Mouse (Mus musculus): ENCODE measurements around the gene Cdc34b. TPM values are rescaled to one million over a fixed set of nuclear protein-coding genes. Genes with fewer than 3 reads are reported as not detected.
"Not testable (repeated sequence)": the region's sequence is repeated elsewhere in the genome, so short reads cannot be mapped to it uniquely, and the experiment has no call there.

Gene Cdc34b
- total RNA-seq (2021): under 1 TPM in 1 of 2 experiments, not detected in 1; 0.58 TPM
- long read RNA-seq, experiment 1: 0 reads
- long read RNA-seq, experiment 2: 0 reads

DNA sequence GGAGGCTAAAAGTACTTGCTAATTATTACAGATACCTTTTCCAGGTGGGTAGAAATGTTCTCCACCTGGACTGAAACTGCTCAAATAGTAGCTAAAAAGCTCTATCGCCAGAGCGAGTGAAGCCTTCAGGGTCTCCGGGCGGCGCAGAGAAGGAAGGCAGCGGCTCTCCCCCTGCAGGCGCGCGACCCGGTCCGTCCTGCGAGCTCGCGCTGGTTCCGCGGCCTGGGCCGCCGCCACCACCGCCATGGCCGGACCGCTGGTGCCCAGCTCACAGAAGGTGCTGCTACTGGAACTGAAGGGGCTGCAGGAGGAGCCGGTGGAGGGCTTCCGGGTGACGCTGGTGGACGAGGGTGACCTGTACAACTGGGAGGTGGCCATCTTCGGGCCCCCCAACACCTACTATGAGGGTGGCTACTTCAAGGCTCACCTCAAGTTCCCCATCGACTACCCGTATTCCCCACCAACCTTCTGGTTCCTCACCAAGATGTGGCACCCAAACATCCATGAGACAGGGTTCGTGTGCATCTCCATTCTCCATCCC, at the start of gene Cdc34b:
Gene Cdc34b (plus strand): TSS at position 51 of the 541 bp plus-strand sequence.
- H3K4me3 ChIP-seq: no peak within 1 kb of the TSS
- H3K27ac ChIP-seq: no peak within 1 kb of the TSS
- intact Hi-C loops (cut with DNase I): no loop called here
- TF ChIP-seq CTCF (IDR thresholded peaks at IDR 0.05): no peak
- no peak for DNase-seq (ENCODE audit: extremely low spot score in 1 of 2, low spot score in 2 of 2)

DNA sequence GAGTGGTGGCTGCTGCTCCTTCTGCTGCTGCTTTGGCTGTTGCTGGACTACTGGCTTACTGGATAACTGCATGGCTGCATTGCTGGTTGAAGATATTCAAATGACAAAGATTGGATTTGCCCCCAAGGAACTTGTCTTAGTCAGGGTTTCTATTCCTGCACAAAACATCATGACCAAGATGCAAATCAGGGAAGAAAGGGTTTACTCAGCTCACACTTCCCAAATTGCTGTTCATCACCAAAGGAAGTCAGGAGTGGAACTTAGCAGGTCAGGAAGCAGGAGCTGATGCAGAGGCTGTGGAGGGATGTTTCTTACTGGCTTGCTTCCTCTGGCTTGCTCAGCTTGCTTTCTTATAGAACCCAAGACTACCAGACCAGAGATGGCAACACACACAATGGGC, 49.1 kb upstream of the Cdc34b start:
- H3K27ac ChIP-seq; DNase-seq (ENCODE audit: extremely low spot score in 1 of 2, low spot score in 2 of 2); intact Hi-C loops (cut with DNase I); H3K4me3 ChIP-seq: not testable (repeated sequence)

DNA sequence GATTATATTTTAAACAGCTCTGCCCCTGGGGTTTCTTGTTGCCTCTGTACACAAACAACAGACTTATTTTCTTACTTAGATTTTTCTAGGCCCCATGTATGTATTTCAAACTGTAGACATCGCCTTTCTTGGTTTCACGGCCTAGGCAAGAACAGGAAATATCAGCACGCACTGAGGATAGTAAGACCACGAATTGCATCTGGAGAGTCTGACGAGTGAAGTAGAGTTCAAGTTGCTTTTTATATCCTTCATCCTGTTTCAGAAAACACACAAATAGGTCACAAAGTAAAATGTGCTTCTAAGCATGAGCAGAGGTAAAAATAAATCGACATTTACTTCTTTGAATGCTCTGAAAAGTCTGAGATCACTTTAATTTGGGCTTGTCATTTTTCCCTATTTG, 46.1 kb upstream of the Cdc34b start:
- TF ChIP-seq CTCF (IDR thresholded peaks at IDR 0.05): no peak
- Histone ChIP-seq H3K27ac (no peak overlapping the region), H3K4me3 (no peak overlapping the region)
- DNase-seq (ENCODE audit: extremely low spot score in 1 of 2, low spot score in 2 of 2): no peak
- intact Hi-C loops (cut with DNase I): no loop called here

DNA sequence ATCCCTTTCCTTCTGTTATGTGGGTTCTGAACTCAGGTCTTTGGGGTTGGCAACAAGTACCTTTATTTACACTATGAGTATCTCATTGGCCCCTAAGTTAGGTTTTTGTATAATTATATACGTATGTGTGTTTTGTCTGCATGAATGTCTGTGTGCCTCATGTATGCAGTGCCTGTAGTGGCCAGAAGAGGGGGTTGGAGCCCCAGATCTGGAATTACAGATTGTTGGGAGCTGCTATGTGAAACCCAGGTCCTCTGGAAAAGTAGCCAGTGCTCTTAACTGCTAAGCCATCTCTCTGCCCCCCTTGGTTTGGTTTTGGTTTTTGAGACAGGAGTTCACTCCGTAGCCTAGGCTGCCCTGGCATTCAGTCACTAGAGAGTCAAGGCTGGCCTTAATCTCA, 44.4 kb upstream of the Cdc34b start:
- no peak for DNase-seq (ENCODE audit: extremely low spot score in 1 of 2, low spot score in 2 of 2)
- intact Hi-C loops (cut with DNase I): no loop called here
- TF ChIP-seq CTCF (IDR thresholded peaks at IDR 0.05): no peak; the same call in none of the 2 replicates
- no peak overlapping the region for H3K27ac ChIP-seq
- no peak overlapping the region for H3K4me3 ChIP-seq

DNA sequence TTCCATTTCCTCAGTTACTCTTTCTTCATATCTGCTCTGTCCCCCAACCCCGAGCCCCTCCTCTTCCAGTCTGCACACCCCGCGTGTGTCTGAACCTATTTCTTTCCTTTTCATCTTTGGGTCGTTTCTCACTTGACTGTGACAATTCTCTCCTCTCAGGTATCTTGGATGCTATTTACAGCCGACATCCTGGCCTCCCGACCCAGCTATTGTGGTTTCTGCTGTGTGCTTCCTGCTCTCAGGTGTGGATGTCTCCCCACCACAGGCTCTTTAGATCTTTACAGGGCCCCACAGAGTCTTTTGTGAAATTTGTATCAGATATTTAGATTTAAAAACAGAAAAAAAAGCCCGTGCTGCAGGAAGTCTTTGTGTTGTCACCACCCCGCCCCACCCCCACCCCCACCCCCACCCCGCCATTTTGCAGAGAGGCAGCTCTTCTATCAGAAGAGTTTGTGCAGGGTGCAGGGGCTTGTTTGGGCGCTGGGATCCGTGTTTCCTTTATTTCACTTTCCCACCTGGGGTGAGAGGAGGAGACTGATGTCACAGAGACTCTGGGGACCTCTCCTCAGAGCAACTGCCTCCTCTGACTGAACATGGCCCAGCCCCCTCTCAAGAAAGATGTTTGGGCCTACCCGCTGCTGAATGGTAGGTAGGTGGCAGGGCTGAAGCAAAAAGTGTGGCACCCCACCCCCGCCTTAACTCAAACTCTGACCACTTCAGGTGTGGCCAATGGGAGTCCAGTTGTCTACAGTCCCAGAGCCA, 43.7 kb upstream of the Cdc34b start:
- no peak overlapping the region for H3K27ac ChIP-seq
- no peak for TF ChIP-seq CTCF (IDR thresholded peaks at IDR 0.05)
- intact Hi-C loops (cut with DNase I): no loop called here
- H3K4me3 ChIP-seq: no peak overlapping the region
- no peak for DNase-seq (ENCODE audit: extremely low spot score in 1 of 2, low spot score in 2 of 2)

DNA sequence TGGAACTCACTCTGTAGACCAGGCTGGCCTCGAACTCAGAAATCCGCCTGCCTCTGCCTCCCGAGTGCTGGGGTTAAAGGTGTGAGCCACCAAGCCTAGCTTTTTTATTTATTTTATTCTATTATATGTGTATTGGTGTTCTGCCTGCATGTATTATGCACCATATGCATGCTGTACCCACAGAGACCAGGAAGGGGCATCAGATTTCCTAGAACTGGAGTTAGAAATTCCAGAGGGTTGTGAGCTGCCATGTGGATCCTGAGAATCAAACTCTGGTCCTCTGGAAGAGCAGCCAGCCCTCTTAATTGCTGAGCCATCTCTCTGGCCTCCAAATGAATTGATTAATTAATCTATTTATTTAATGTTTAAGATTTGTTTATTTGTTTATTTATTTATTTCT, 42.2 kb upstream of the Cdc34b start:
- no peak overlapping the region for H3K27ac ChIP-seq
- intact Hi-C loops (cut with DNase I): no loop called here
- TF ChIP-seq CTCF (IDR thresholded peaks at IDR 0.05): no peak
- no peak overlapping the region for H3K4me3 ChIP-seq
- DNase-seq (ENCODE audit: extremely low spot score in 1 of 2, low spot score in 2 of 2): no peak

DNA sequence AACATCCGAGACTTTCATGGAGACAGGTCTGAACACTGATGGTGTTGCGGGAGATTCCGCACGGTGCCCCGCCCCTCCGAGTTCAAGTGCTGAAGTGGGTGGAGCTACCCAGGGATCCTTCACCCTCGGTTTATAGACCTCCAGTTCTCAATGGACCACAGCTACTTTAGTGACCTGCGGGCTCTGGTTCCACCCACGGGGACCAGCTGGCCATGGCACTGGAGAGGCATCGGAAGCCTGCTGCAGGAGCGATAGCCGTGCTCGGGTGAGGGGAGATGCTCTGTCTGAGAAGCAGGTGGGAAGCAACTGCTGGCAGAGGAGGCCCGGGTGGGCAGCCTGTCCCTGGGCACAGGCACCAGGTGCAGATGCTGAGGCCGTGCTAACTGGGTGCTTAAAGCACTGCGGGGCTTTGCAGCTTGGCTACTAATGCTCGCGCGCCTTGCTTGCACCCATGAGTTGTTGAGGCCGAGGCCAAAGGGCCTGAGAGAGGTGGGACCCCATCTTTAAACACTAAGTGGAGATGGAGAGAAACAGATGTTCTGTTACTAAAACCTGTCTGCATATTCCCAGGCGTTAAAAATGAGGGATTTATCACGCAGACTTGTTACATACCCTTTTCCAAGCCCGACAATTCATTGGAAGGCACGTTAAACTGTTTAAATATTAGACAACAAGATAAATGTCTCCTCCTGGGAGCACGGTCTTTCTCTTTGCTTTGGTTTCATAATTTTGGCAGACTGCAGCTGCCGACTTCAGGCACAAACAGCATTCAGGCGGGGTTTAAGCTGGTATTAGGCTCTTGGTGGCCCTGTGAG, 40.0 kb upstream of the Cdc34b start:
- no peak for TF ChIP-seq CTCF (IDR thresholded peaks at IDR 0.05)
- Histone ChIP-seq H3K27ac (no peak overlapping the region), H3K4me3 (no peak overlapping the region)
- intact Hi-C loops (cut with DNase I): no loop called here
- no peak for DNase-seq (ENCODE audit: extremely low spot score in 1 of 2, low spot score in 2 of 2)

DNA sequence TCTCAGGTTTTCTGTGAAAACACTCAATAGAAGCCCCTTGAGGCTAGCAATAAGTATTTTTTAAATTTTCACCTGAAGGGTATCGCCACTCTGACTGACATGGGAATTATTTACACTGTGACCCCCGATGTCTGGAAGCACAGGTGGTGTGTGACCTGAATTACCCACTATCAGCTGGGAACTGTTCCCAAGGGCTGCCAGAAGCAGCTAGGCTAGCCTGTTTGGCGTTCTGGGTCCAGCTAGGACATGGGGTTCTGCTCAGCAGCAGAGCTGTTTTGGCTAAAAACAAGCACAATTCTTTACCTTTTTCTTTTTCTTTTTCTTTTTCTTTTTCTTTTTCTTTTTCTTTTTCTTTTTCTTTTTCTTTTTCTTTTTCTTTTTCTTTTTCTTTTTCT, 39.4 kb upstream of the Cdc34b start:
- H3K4me3 ChIP-seq: no peak overlapping the region
- no peak for TF ChIP-seq CTCF (IDR thresholded peaks at IDR 0.05)
- no peak overlapping the region for H3K27ac ChIP-seq
- no peak for DNase-seq (ENCODE audit: extremely low spot score in 1 of 2, low spot score in 2 of 2)
- intact Hi-C loops (cut with DNase I): no loop called here

DNA sequence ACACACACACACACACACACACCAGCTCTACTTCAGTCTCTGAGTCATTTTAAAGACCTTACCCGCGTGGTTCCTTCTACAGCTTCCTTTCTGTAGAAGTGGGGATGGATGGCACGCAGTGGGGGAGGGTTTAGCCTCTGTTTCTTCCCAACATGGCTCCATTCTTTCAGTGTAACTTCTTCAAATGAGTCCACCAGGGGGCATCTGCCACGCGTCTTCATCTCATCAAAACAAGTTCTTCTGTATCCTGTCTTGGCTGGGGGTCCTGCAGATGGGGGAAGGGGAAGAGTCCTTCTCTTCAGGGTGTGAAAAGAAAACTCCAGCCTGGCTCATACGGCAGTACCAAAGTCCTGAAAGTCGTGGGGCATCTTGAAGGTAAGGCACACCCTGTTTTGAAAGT, 37.6 kb upstream of the Cdc34b start:
- DNase-seq (ENCODE audit: extremely low spot score in 1 of 2, low spot score in 2 of 2): no peak
- no peak; the same call in 1 of the 2 replicates for TF ChIP-seq CTCF (IDR thresholded peaks at IDR 0.05)
- Histone ChIP-seq H3K4me3 (no peak overlapping the region), H3K27ac (no peak overlapping the region)
- intact Hi-C loops (cut with DNase I): no loop called here

DNA sequence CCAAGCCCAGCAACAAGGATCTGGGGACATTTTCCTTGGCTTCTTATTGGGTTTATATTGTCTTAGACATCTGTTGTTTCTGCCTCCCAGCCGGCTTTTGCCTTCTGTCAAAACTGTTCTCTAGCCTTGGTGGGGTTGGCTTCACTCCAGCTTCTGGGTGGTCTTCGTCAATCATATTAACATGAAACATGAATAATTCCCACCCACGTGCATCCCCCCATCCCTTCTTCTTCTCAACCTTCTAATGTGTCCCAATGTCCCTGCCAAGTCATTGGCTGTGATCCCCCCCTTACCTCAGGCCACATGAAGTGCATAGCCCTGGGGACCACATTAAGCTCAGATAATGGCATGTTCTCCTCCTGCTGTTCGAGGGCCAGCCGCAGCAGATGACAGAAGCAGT, 37.1 kb upstream of the Cdc34b start, which contains the start of gene Gm11541:
Gene Gm11541 (minus strand): TSS at position 28 of the 400 bp plus-strand sequence.
- TF ChIP-seq CTCF (IDR thresholded peaks at IDR 0.05): no peak
- H3K27ac ChIP-seq: no peak within 1 kb of the TSS
- H3K4me3 ChIP-seq: no peak within 1 kb of the TSS
- DNase-seq (ENCODE audit: extremely low spot score in 1 of 2, low spot score in 2 of 2): no peak
- intact Hi-C loops (cut with DNase I): no loop called here

DNA sequence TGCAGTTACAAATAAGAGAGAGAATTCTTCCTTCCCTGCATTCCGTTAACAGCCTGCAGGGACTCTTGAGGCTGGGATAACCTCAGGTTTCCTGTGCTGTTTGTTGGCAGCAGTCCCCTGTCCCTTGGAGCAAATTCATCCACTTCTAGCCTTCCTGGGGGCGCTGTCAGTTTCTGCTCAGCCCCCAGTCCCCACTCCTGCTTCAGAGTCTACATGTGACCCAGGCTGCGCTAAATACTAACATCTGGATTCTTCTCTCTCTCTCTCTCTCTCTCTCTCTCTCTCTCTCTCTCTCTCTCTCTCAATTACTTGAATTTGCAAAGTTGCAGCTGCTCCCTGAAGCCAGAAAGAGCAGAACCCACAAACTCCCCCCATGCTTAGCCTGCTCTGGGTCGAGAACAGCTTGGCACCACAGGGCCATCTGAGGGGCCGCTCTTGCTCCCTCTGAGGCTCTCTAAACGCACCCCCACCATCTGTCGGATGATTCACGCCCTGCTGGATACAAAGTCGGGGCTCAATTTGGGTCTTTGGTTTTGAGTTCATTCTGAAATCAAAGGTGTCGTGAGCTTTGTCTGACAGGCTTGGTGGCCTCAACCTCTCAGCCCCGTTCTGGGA, 28.2 kb upstream of the Cdc34b start:
- intact Hi-C loops (cut with DNase I): no loop called here

DNA sequence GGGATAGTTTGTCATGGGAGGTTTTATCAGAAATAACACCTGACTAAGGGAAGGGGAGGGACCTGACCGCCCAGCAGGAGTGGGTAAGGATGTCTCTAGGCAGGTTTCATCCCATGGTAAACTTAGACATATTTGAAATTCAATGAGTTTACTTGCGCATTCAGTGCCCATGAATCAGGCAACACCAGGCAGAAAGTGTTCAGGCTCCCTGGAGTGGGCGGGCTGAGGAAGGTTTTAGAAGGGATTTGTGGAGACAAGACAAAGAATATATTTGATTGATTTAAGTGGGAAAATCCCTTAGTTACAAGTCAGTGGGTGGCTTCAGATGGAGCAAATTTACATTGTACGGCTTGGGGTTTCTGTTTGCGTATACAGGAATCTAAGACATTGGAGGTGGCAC, 26.0 kb upstream of the Cdc34b start:
- TF ChIP-seq CTCF (IDR thresholded peaks at IDR 0.05): no peak
- peak in 1 of 2 experiments; percentile 23 for DNase-seq (ENCODE audit: extremely low spot score in 1 of 2, low spot score in 2 of 2)
- intact Hi-C loops (cut with DNase I): loop anchor here (5.0 kb wide), 1 partner anchor 83 kb away; no protein-coding TSS in a partner anchor
- H3K4me3 ChIP-seq: no peak overlapping the region
- no peak overlapping the region for H3K27ac ChIP-seq

More for the DNA sequence above, 28.2 kb upstream of the Cdc34b start:
- DNase-seq (ENCODE audit: extremely low spot score in 1 of 2, low spot score in 2 of 2): no peak
- TF ChIP-seq CTCF (IDR thresholded peaks at IDR 0.05): no peak
- no peak overlapping the region for H3K27ac ChIP-seq
- H3K4me3 ChIP-seq: no peak overlapping the region
